Mouse (Mus musculus) embryonic fibroblast, embryonic 13.5 days (primary cell): ENCODE results near the gene Trim71.

Experiments used
- CTCF ChIP-seq: IDR thresholded peaks from 2 replicates; pipeline ENCODE4 v1.5.1; 2011; ENCODE audit warnings: mild to moderate bottlenecking, control low read depth, low read length, moderate library complexity, borderline replicate concordance; ENCODE audit not compliant: insufficient read depth
- POLR2A ChIP-seq: IDR thresholded peaks from 2 replicates; pipeline ENCODE4 v1.6.1; 2011; ENCODE audit warnings: low read depth, mild to moderate bottlenecking, control low read depth, low read length, moderate library complexity

- no peak for TF ChIP-seq POLR2A
- no peak for TF ChIP-seq CTCF
These were observed 96.0 kb downstream of the Trim71 start for GRCm38 (mm10) chr9:114468217-114468616.
